Mouse (Mus musculus) limb, embryonic 12.5 days (tissue): ENCODE data around the gene Hist1h3e. TPM values are rescaled to one million over a fixed set of nuclear protein-coding genes. Genes with fewer than 3 reads are reported as not detected.
A peak's percentile ranks its signal among the peaks of the same experiment; 100 is the strongest.
"Not testable (repeated sequence)": the region's sequence is repeated elsewhere in the genome, so short reads cannot be mapped to it uniquely, and the experiment has no call there.

ENCODE experiments used
- ATAC-seq: fragments of 200-750 bp; cut with Nextera tagmentation; 2 replicates; pipeline ENCODE4 v1.8.0; 2017; ENCODE audit warnings: low read depth, moderate TSS enrichment; ENCODE audit not compliant: insufficient number of reproducible peaks, insufficient read depth, low FRiP score, low TSS enrichment
- H3K27ac ChIP-seq: fragments of 300-500 bp; sonication (generic); 2 replicates; pipeline ENCODE4 v1.5.1; 2016; ENCODE audit warnings: mild to moderate bottlenecking, moderate library complexity
- H3K27me3 ChIP-seq: fragments of 300-500 bp; sonication (generic); 2 replicates; pipeline ENCODE4 v1.6.1; 2016; ENCODE audit warnings: mild to moderate bottlenecking, moderate library complexity
- H3K36me3 ChIP-seq: fragments of 300-500 bp; sonication (generic); 2 replicates; pipeline ENCODE4 v1.6.1; 2016; ENCODE audit warnings: mild to moderate bottlenecking, moderate library complexity
- H3K4me1 ChIP-seq: fragments of 300-500 bp; sonication (generic); replicated peaks from 2 replicates; pipeline ENCODE4 v1.6.1; 2016
- H3K4me2 ChIP-seq: fragments of 300-500 bp; sonication (generic); 2 replicates; pipeline ENCODE4 v1.6.1; 2016; ENCODE audit warnings: mild to moderate bottlenecking, moderate library complexity
- H3K4me3 ChIP-seq: fragments of 300-500 bp; sonication (generic); replicated peaks from 2 replicates; pipeline ENCODE4 v1.5.1; 2016; ENCODE audit warnings: mild to moderate bottlenecking
- H3K9ac ChIP-seq: fragments of 300-500 bp; sonication (generic); replicated peaks from 2 replicates; pipeline ENCODE4 v1.6.1; 2016; ENCODE audit warnings: mild to moderate bottlenecking, moderate library complexity
- H3K9me3 ChIP-seq: fragments of 300-500 bp; sonication (generic); 2 replicates; pipeline ENCODE4 v1.6.1; 2016; ENCODE audit warnings: mild to moderate bottlenecking, moderate library complexity
- WGBS: fragments of 180-500 bp; shearing (Covaris S2); methylation state at CpG from one replicate; pipeline ENCODE4 v1.1.7; 2016; 5-methylcytosine and 5-hydroxymethylcytosine counted together
- polyA plus RNA-seq: library from polyadenylated mRNA; unstranded; fragments of >200 nt; fragmentation: Nextera tagmentation; extraction: Ambion mirVana; gene quantifications from 2 replicates; pipeline ENCODE4 v1.2.1, GENCODE M21; 2016

Hist1h3e gene
- polyA plus RNA-seq, 1 experiment from 2014 or later = 12.8 TPM

DNA sequence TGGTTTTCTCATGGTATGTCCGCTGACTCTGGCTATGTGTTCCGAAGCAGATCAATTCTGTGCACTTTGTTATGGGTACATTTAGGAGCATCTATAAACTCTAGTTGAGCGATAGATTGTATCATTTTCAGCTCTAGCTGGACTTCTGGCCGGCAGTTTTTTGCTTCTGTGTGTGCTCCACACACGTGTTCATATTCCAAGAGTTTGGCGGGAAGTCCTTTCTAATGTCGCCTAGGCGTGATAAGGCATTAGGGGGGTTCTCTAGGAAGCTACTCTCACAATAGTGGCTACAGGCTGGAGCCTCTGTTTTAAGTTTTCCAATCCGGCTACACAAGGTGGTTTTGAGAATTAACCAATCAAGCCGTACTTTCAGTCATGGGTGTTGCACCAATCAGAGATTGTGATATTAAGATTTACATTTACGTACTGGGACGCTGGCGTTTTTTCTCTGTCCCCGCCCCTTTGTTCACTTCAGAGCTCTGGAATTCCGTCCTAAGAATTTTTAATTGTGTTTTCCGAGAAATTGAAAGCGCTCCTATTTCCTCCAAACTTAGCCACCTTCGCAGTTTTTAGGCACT is 6.2 kb downstream of the Hist1h3e start:
- no peaks in the 10 kb centered on the region for H3K27me3 ChIP-seq
- peak overlapping the region; percentile 100 for H3K27ac ChIP-seq
- no peaks in the 10 kb centered on the region for H3K36me3 ChIP-seq
- H3K9ac ChIP-seq = peak overlapping the region; percentile 86
- peak; percentile 71 for ATAC-seq
- WGBS = under 1% methylated on average over 18 of the region's 18 CpGs
- H3K4me2 ChIP-seq = peak overlapping the region; percentile 90
- H3K4me1 ChIP-seq = peaks cover under 1% of the 10 kb centered on the region; the same call in 1 of the 2 replicates
- H3K9me3 ChIP-seq = no peaks in the 10 kb centered on the region
- peak overlapping the region; percentile 66 for H3K4me3 ChIP-seq

DNA sequence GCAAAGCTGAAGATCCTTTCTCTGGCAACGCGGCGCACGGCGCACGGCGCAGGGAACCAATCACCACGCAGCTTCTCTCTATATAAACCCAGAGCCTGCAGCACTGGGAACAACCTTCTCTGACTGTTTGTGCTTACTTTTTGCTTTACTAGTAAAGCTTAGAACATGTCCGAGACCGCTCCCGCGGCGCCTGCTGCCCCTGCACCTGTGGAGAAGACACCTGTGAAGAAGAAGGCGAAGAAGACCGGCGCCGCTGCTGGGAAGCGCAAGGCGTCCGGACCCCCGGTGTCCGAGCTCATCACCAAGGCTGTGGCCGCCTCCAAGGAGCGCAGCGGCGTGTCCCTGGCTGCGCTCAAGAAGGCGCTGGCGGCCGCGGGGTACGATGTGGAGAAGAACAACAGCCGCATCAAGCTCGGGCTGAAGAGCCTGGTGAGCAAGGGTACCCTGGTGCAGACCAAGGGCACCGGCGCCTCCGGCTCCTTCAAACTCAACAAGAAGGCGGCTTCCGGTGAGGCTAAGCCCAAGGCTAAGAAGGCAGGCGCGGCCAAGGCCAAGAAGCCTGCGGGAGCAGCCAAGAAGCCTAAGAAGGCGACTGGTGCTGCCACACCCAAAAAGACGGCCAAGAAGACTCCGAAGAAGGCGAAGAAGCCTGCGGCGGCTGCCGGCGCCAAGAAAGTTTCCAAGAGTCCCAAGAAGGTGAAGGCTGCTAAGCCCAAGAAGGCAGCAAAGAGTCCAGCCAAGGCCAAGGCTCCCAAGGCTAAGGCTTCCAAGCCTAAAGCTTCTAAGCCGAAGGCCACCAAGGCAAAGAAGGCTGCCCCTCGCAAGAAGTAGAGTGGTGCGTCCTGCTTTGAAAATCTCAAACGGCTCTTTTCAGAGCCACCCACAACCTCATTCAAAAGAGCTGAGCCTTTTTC is 7.0 kb downstream of the Hist1h3e start:
- WGBS = under 1% methylated on average over 54 of the region's 54 CpGs
- H3K27ac ChIP-seq = peak overlapping the region; percentile 100
- no peaks in the 10 kb centered on the region for H3K9me3 ChIP-seq

DNA sequence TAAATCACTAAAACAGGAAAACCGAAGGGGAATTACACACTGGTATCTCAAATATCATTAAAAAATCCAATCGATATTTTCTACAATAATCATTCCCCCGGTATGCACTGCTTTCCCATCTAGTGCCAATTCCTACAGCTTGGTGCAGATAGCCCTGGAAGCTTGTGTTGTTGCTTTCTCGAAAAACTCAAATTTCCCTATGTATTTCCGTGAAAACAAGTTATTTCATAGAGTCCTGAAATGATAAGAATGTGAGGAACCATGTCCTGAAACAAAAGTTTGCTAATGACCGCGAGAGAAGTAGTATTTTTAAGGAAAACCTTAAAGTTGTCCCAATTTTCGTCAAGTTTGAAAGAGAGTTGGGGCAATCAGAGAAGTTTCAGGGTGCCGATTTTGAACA is 7.8 kb downstream of the Hist1h3e start:
- H3K4me1 ChIP-seq = peaks cover 5% of the 10 kb centered on the region
- H3K4me2 ChIP-seq = peak overlapping the region; percentile 90
- no peaks in the 10 kb centered on the region for H3K9me3 ChIP-seq
- H3K4me3 ChIP-seq = peak overlapping the region; percentile 66
- no peak for ATAC-seq
- H3K36me3 ChIP-seq = no peaks in the 10 kb centered on the region
- WGBS = 21% methylated on average over 9 of the region's 9 CpGs
- peak overlapping the region; percentile 100 for H3K27ac ChIP-seq
- H3K9ac ChIP-seq = peak overlapping the region; percentile 86
- H3K27me3 ChIP-seq = no peaks in the 10 kb centered on the region

More for the DNA sequence above, 7.0 kb downstream of the Hist1h3e start:
- H3K4me2 ChIP-seq = peak overlapping the region; percentile 90
- H3K4me1 ChIP-seq = peaks cover 5% of the 10 kb centered on the region
- H3K36me3 ChIP-seq = no peaks in the 10 kb centered on the region
- H3K27me3 ChIP-seq = no peaks in the 10 kb centered on the region
- ATAC-seq = peak; percentile 90
- H3K9ac ChIP-seq = peak overlapping the region; percentile 86
- H3K4me3 ChIP-seq = peak overlapping the region; percentile 66

DNA sequence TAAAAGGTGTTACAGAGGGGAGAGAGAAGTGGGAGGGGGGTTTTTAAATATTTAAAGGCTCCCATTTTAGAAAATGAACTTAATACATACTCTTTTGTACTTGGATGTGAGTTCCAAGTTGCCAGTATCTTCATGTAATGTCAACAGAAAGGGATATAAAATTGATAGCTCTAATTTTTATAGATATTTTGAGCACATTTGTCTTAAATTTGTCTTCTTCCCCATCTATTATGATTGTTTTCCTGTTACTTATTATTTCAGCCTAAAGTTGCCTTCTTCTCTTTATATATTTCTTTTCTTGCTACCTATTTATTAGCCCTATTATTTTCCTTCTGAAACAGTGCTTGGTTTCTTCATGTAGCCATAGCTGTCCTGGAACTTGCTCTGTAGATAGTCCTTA is 9.2 kb downstream of the Hist1h3e start, which contains the start of gene Hist1h1d:
Gene Hist1h1d, plus strand, starts transcription at position 301 of the 400 bp plus-strand sequence.
- Histone ChIP-seq H3K9me3 (no peaks in the 10 kb centered on the region), H3K27ac (peak within 1 kb of the TSS; percentile 100), H3K27me3 (no peaks in the 10 kb centered on the region), H3K4me2 (peak within 1 kb of the TSS; percentile 90), H3K9ac (no peak within 1 kb of the TSS), H3K4me1 (peaks cover 5% of the 10 kb centered on the region), H3K36me3 (no peaks in the 10 kb centered on the region), H3K4me3 (no peak within 1 kb of the TSS)
- no peak for ATAC-seq

- peak overlapping the region; percentile 2; the same call in 1 of the 2 replicates for H3K9ac ChIP-seq
- WGBS = 59% methylated on average over 8 of the region's 8 CpGs
Measured at GRCm38 (mm10) chr13:23551931-23552914, 9.9 kb downstream of the Hist1h3e start.

DNA sequence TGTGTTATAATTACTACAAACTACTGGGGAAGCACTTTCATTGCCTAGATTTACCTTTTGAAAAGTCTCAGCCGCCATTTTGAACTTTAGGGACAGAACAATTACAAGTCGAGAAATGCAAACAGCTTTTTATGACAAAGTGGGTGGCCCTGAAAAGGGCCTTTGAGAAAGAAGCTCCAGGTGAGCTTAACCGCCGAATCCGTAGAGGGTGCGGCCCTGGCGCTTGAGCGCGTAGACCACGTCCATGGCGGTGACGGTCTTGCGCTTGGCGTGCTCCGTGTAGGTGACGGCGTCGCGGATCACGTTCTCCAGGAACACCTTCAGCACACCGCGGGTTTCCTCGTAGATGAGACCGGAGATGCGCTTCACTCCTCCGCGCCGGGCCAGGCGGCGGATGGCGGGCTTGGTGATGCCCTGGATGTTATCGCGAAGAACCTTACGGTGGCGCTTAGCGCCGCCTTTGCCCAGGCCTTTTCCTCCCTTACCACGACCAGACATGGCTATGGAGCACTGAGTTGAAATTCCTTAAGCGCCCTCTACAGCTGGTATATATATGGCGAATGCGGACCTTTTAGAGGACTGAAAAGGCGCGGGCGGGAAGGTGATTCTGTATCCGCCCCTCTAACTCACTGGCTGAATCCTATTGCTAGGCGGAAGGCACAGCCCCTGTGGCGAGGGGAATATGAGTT is 10.9 kb downstream of the Hist1h3e start, which contains the start of gene Hist1h4f:
Gene Hist1h4f, minus strand, starts transcription at position 503 of the 689 bp plus-strand sequence.
- Histone ChIP-seq H3K4me3 (peak within 1 kb of the TSS; percentile 46), H3K4me2 (peak within 1 kb of the TSS; percentile 55), H3K9ac (peak within 1 kb of the TSS; percentile 54), H3K27ac (peak within 1 kb of the TSS; percentile 96)
- H3K4me1 ChIP-seq, H3K27me3 ChIP-seq, H3K36me3 ChIP-seq, H3K9me3 ChIP-seq: not testable (repeated sequence)
- ATAC-seq = peak; percentile 87
- under 1% methylated on average over 47 of the region's 47 CpGs for WGBS

More at GRCm38 (mm10) chr13:23551931-23552914, 9.9 kb downstream of the Hist1h3e start:
- Histone ChIP-seq H3K9me3 (no peaks in the 10 kb centered on the region), H3K27ac (peak overlapping the region; percentile 96), H3K27me3 (no peaks in the 10 kb centered on the region), H3K4me2 (peak overlapping the region; percentile 55), H3K36me3 (no peaks in the 10 kb centered on the region), H3K4me3 (peak overlapping the region; percentile 46), H3K4me1 (peaks cover 5% of the 10 kb centered on the region)
- ATAC-seq = no peak

GRCm38 (mm10) chr13:23550761-23551145 is 11.4 kb downstream of the Hist1h3e start:
- peak overlapping the region; percentile 54 for H3K9ac ChIP-seq
- no peaks in the 10 kb centered on the region for H3K9me3 ChIP-seq
- H3K27me3 ChIP-seq = no peaks in the 10 kb centered on the region
- WGBS = 4% methylated on average over 3 of the region's 3 CpGs
- ATAC-seq = no peak
- no peaks in the 10 kb centered on the region for H3K36me3 ChIP-seq
- peak overlapping the region; percentile 55 for H3K4me2 ChIP-seq
- peak overlapping the region; percentile 96 for H3K27ac ChIP-seq
- peak overlapping the region; percentile 46 for H3K4me3 ChIP-seq
- H3K4me1 ChIP-seq = peaks cover 5% of the 10 kb centered on the region; the same call in 1 of the 2 replicates

DNA sequence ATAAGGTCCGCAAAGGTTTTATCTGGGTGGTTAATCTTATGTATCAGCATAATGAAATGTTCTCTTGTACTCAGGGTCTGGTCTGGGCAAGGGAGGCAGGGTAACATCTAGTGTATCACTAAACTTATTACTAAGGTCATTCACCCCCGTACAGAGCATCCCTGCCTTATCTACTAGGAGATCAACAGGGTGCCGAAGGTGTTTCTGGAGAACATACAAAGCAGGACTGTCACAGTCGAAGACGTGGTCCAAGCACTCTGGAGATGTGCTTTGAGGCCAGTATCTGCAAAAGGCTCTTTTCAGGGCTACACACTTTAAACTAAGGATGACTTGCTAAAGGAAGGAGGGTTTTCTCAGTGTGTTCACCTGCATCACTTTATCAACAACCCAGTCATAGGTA is 15.5 kb downstream of the Hist1h3e start:
- no peak for ATAC-seq
- H3K4me3 ChIP-seq = no peak overlapping the region
- WGBS = 81% methylated on average over 5 of the region's 5 CpGs

DNA sequence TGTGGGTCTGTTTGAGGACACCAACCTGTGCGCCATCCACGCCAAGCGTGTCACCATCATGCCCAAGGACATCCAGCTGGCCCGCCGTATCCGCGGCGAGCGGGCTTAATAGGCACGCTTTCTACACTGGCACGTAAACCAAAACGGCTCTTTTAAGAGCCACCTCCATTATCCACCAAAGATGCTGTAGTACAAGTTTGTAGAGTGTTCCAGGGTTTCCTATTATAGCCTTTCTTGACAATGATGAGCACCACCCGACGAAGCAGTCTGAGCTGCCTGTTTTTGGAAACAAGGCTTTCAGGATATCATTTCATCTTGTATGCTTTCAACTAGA is 17.4 kb downstream of the Hist1h3e start:
- H3K36me3 ChIP-seq = not testable (repeated sequence)
- H3K9ac ChIP-seq = peak overlapping the region; percentile 65

More for the DNA sequence above, 15.5 kb downstream of the Hist1h3e start:
- Histone ChIP-seq H3K36me3 (no peaks in the 10 kb centered on the region), H3K27me3 (no peaks in the 10 kb centered on the region), H3K9me3 (no peaks in the 10 kb centered on the region), H3K27ac (peak overlapping the region; percentile 73), H3K9ac (no peak overlapping the region), H3K4me2 (no peak overlapping the region), H3K4me1 (peaks cover 10% of the 10 kb centered on the region; the same call in 1 of the 2 replicates)

More for the DNA sequence above, 17.4 kb downstream of the Hist1h3e start:
- ATAC-seq, H3K27me3 ChIP-seq, H3K9me3 ChIP-seq, H3K4me1 ChIP-seq: not testable (repeated sequence)
- peak overlapping the region; percentile 94 for H3K27ac ChIP-seq
- peak overlapping the region; percentile 71 for H3K4me2 ChIP-seq
- H3K4me3 ChIP-seq = peak overlapping the region; percentile 45
- 0% methylated on average over 11 of the region's 14 CpGs for WGBS
